Mouse (Mus musculus) cerebellum, adult 2 months (tissue): ENCODE measurements around the gene Them4.

Source experiments
- CTCF ChIP-seq: fragments of 200-500 bp; IDR thresholded peaks from 2 replicates; pipeline ENCODE4 v1.5.1; 2011; ENCODE audit warnings: low read depth, mild to moderate bottlenecking, control low read depth, low read length, moderate library complexity, borderline replicate concordance; ENCODE audit not compliant: insufficient read depth
- POLR2A ChIP-seq: fragments of 200-500 bp; IDR thresholded peaks from 2 replicates; pipeline ENCODE4 v1.6.1; 2011; ENCODE audit warnings: low read length, control low read depth, borderline replicate concordance; ENCODE audit not compliant: insufficient read depth

DNA sequence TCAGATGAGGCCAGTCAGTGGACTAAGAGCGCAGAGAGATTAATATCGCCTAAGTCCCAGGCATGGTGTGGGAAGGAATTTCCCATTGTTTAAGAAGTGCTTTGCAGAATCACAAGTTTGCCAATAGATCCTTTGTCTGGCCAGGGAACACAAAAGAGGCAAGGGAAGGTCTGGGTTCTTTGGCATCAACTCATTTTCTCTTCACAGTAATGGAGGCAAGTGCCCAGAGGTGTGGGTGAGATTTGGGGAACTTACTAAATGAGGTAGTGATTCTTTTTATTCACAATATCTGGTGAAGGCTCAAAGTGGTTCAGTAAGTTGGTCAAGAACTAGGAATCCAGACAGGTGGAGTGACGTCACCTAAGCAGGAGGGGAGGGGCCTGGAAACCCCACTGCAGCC, 35.0 kb downstream of the Them4 start:
- TF ChIP-seq CTCF, result no peak
- TF ChIP-seq POLR2A, result no peak
